Mouse (Mus musculus) kidney, adult 9 months (tissue): ENCODE measurements around the gene Rapsn.

Experiments
- DNase-seq: peaks from one replicate; pipeline ENCODE4 v3.0.0; 2022

Gene Rapsn

DNA sequence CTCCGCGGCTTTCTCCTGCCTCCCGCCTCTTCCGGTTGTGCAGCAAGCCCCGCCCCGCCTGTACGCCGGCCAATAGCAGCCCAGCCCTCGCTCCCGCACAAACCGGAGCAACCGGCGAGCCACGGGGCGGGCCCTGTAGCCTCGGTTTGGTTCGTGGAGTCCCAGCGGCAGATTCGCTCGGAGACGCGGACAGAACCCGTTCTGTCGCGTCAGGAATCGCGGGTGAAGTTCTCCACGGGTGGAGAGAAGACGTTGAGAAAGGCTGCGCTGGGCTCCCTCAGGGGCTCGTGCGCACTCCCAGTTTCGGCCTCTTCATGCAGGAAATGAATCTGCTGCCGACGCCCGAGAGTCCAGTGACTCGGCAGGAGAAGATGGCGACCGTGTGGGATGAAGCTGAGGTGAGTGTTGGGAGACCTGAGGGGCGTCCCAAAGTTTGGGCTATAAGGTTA is 18.5 kb downstream of the Rapsn start, which contains the start of gene Psmc3:
Gene Psmc3, plus strand, starts transcription at position 76 of the 449 bp plus-strand sequence.
- DNase-seq: peak; percentile 97

DNA sequence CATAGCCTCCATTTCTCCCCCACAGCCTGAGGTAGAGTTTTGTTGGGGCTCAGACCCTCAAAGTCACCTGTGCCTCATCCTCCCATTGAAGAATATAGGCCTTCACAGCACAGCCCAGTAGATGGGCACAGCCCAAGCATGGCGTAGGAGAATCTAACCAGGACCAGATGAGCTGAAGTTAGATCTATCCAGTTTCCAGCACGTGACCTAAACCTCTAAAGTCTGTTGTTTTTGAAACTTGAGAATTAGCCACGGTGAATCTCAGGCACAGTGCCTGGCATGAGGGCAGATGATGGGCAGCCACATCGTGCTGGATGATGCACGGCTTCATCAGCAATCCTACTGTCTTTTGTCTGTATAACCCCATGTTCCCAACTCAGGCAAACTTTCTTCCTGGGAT is 23.0 kb downstream of the Rapsn start:
- DNase-seq: no peak

DNA sequence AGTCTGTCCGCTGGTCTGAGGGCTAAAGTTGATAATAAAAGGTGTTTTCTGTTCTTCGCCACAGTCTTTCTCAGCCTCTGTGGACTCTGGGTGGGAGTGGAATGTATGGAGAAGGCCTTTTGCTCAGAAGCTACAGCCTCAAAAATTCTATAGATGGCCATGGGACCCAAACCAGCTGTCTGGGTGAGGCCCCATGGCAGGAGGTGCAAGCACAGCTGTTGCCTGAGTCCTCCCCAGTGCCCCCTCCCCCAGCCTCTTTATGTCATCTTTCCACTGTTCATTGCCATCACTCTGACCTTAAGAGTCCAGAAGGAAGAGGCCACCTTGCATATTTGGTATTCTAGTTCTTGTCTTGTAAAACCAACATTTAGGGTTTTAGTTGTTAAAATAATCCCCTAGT is 24.0 kb downstream of the Rapsn start:
- no peak for DNase-seq

DNA sequence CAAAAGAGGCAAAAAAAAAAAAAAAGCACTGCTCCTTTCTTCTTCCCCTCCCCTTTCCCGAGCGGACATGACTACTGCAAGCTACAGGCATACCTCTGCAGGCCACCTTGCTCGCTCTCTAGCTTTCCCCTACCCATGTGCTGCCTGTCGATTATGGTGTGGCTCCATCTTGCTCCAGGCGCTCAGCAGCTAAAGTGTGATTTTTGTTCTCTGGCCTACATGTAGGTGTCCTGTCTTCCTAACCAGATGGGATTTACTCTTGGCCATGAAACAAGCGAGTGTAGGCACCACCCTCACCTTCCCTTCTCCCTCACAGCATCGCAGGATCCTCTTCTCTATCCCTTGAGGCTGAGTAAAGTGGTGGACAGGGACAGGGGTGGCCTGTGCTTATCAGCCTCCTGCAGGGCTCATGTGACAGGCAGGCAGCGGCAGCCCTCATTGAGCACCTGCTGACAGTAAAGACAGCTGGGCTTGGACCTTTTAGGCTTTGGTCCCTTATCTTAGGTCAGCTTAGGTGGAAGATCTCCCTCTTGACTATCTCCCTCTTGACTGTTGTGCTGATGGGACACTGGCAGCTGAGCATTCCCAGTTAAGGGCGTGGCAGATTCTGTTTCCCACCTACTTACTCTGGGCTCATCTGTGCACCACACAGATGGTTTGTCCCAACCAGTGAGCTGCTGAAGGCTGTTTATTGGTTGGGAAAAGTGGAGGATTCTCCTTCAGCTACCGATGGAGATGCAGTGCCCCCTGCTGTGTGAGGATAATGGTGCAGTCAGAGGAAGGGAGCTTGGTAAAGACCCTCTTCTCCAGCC is 25.3 kb downstream of the Rapsn start:
- DNase-seq: no peak

DNA sequence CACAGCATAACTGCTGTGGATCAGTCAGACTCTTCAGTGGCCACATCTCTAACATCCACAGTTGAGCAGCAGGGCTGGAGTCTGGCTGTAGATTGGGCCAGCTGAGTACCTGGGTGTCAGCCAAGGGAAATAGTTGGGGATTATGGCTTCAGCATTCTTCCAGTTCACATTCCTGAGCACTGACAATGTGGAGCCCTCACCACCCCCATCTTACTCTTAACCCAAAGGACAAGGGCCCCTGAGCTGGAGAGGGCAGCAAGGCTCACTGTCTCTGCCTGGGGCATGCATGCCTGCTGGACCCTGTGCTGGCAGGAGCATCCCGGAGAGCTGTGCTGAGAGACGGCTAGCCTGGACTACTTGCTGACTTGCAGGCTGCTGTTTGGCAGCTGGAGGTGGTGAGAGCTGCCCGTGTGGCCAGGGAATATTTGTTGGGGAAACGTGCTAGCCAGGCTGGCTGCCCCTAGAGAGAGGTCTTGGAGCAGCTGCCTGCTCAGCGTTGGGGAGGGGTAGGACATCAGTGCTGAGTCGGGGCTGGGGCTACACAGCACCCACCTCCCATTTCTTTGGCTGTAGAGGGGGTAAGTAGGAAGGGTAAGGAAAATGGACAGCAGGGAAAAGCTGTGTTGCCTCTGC is 26.5 kb downstream of the Rapsn start:
- DNase-seq: peak; percentile 56

DNA sequence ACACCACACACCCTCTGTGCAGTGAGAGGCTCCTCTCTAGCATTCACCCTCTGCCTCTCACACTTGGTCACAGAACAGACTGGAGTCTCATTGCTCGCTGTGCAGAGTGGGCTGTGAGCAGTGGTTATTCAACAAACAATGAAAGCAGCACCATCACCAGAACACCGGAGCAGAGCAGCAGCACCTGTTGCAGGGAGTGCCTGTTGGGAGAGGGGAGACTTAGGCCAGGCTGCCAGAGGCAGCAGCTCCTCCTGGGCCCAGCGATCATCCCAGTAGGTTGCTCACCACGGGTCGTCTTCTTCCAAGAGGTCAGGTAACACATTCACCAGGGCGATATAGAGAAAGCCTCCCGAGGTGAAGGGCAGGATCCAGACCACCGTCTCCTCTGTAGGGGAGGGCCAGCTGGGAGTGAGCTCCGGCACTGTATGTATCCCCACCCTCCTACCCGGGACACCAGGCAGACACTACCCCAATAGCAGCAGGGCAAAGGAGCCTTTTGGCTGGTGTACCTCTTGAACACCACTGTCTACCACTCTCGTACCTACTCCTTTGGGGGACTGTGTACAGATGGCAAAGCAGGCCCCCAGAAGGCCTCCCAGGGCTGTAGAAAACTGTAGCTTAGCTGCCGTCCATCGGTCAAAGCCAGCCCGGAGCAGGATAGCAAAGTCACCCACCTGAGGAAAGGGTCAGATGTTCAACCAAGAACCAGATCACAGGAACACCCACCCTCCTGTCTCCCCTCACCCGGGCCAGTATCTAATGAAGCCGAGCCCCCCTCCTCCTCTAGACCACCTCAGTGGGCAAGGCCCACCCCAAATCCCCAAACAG is 27.6 kb downstream of the Rapsn start:
- no peak for DNase-seq

DNA sequence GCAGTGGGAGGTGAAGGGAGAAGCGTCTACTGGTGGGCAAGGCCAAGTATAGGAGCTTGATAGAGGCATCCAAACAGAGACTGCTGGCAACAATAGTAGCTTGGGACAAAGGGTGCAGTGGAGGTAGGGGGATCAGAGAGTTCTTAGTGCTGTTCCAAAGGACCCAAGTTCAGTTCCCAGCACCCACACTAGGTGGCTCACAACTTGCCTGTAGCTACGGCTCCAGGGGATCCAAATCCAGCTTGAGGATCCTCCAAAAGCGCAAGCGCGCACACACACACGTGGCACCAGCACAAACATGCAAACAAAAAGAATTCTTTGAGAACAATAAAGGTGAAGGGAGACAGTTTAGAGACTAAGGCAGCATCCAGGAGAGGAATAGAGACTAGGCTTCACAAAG is 28.8 kb downstream of the Rapsn start:
- no peak for DNase-seq

DNA sequence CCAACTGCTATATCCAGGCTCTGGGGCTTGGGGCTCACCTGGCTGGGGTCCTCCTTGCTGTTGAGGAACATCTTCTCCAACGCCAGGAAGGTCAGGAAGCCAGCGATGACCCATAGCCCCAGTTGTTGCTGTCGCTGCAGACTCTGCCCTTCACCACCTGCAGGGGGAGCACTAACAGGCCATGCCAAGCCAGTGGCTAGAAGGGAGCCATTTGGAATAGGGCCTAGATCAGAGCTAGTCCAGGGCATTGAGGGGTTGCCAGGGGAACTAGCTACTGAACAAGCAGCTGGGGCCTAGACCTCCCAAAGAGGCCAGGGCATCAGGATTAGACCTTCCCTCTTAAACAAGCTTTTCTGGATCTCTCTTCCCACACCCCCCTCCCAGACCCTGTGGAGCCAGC is 30.1 kb downstream of the Rapsn start:
- DNase-seq: peak; percentile 69

DNA sequence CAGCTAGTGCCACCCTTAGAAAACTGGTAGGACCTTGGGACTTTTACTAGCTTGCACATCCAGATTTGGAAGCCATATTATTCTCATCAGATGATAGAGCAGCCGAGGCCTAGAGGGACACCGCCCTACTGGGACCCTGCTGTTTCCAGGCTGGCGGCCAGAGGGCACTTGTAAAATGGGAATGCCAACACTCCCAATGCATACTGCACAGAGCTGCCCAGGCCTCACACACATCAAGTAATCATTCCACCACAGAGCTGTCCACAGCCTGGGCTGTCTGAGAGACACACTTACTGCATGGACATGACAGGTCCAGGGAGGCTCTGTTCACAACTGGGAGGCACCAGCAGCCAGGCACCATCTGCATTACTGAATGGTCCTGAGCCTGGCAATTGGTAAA is 31.0 kb downstream of the Rapsn start:
- DNase-seq: no peak

DNA sequence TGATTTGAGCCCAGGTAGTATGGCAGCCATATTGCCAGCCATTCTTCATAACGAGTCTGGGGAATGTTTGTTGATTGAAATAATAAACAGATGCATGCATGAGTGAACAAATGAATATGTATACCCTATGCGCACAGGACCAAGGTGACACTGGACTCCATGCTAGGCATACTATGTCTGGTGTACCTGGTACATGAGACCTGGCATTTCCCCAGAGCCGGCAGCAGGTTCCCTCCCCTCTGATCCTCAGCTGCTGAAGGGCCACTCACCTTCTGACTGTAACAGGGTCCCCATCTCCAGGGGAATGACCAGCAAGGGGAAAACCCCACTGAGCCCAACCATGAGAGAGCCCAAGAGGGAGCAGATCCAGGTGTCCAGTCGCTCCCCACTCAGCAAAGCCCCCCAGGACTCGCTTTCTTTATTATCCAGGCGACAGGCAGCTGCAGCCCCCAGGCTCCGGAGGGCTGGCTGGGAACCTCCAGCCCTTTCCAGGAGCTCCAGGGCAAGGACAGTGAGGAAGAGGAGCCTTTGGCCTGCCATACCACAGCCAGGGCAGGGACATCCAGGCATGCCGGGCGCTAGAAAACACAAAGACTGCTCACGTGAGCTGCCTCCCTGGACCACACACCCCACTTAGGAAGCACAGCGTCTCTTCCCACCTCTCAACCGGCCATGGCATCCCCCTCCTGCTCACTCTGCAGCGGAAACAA is 32.9 kb downstream of the Rapsn start:
- no peak for DNase-seq

DNA sequence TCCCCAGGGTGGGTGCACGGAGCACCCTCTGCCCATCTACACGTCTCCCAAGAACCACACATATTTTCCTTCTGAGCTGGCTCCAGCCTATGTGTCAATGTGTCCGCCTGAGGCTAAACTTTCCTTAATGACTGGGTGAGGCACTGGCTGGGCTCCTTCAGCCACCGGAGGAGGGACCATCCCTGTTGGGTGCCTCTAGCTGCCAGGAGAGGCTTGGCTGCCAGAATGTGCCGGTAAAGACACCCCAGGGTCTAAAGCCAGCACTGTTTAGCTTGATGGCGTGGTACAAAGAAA is 33.4 kb downstream of the Rapsn start:
- DNase-seq: no peak

DNA sequence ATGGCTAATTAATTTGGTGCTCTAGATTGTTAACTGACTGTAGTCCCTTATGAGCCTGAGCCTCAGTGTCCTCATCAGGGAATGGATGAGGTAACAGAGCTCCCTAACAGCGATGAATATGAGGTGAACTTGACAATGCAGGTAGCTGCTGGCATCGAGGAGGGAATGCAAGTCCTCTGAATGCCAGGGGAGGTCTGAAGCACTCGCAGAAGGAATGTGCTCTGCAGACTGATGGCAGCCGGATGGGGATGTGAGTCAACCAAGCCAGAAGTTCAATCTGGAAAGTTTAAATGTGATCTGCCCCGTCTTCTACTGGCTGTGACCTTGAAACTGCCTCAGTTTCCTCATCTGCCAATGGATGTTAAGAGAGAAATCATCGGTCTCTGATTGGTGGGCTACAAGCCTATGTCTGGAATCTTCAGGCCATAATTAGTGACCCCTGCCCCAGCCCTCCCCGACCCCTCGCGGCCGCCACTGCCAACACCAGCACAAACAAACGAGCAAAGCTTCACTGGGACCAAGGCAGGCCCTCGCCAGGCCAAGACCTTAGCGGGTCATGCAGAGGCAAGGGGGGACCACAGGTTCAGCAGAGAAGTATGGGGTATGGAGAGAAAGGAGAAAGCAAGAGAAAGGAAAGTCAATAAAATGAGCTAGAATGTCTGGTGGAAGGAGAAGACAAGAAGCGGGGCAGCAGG is 34.0 kb downstream of the Rapsn start:
- no peak for DNase-seq

DNA sequence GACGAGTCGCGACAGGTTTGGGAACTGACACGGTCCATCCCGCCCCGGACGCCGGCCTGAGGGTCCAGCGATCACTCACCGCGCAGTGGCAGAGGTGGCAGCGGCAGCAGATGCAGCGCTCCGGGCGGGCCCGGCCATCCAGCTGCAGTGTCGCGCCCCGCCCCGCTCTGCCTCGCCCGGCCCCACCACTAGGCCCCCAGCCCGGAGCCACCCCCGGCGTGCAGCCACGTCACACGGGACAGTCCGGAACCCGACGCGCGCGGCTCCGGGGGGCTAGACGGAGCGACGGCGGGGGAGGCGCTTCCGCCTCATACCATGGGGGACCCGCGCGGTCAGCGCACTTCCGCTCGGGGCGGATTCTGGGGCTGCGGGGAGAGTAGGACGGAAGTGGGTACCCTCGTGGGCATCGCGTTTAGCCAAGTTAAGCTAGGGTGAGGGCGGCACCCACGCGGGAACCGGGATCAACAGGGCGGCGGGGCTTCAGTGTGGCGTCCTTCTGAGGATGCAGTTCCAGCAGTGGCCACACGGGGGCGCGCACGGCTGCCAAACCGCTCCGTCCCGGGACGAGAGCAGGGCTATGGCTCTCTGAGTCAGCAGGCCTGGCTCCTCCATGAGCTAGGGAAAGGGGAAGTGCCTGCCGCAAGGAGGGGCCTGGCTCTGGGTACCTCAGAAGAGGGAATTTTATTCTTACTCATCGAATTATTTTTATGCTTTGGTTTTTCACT is 34.8 kb downstream of the Rapsn start, which contains the start of gene Slc39a13:
Gene Slc39a13, minus strand, starts transcription at position 342 of the 725 bp plus-strand sequence.
- peak; percentile 98 for DNase-seq

DNA sequence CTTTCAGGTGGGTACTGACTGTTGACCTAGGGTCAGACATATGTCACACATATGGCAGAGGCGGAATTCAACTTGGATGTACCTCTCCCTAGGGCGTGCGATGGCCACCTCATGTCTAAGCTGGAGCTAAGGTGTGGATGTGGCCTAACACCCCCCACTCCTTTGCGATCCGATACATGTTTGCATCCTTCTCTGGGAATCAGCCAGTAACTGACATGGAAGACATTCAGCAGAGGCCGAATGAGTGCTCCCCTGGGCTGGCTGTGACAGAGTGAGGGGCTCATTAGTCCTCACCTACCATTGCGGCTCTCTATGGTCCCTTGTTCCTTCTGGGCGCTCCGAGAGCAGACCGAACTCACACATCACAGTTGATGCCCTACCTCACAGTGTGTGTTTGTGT is 35.6 kb downstream of the Rapsn start:
- no peak for DNase-seq

DNA sequence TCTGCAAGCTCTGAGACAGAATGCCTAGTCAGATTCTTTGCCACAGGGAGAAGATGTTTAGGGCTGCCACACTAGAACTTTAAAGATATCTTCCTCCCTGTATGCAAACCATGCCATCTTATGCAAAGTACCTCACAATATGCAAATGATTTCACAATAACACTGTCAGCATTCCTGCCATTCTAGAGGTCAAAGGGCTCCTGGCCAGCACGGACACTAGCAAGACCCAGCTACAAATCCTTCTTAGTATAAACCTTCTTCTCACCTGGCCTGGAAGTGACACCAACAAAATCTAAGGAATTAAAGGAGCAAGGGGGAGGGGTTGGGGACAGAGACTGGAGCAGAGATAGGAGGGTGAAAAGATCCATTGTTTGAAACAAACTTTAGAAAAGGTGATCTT is 36.7 kb downstream of the Rapsn start:
- DNase-seq: peak; percentile 63

DNA sequence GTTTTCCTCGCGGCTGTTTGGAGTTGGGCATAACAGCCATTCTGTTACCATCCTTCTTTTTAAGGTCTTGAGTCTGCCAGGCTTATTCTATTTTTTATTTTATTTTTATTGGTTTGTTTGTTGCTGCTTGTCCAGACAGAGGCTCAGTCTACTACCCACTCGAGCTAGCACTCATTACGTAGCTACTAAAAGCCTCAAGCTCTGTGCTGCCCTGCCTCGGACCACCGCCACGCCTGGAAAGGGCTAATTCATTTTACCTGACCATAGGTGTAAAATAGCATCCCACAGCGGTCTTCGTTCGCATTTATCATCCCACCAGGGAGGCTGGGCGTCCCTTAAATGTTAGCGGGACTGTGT is 42.5 kb downstream of the Rapsn start:
- no peak for DNase-seq

DNA sequence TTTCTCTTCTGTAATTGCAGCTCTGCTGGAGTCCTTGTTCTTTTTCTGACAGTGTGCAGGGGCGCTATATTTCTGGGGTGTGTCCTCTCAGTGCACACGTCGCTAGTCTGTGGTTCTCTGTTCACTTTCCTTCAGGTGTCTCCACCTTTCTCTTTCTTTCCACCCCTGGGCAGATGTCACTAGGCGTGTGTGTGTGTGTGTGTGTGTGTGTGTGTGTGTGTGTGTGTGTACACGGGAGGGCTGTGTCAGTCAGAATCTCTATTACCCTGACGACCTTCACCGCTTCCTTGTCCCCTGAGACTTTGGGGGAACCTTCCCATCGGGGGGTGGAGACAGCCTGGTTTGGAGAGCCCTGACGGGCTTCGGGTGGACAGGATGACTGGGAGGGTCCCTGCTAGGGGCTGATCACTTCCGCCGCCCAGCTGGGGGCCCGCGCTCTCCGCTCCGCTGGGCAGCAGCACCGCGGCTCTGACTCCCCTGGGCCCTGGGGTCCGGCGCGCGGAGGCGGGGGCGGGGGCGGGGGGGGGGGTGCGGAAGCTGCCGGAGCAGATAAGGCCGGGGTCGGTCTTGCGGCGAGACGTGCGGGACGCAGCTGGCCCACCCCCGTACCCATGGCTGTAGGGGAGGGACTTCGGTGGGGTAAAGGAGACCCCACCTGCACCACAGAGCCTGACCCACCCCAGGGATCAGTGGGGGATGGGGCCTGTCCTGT is 43.0 kb downstream of the Rapsn start:
- DNase-seq: no peak

DNA sequence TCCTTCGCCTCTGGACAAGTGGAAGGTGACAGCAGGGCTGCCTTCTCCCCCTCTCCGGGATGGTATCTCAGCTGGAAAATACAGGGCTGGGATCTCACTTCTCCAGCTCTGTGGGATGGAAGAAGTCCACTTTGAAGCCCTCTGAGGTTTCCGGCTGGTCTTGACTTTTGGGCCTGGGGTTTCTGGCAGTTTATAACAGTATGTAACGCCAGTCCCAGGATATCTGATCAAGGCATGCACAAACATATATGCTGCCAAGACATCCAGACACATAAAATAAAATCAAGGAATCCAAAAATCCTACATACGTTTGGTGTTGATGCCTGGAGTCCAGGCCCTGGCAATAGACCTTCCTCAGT is 43.6 kb downstream of the Rapsn start:
- DNase-seq: no peak

DNA sequence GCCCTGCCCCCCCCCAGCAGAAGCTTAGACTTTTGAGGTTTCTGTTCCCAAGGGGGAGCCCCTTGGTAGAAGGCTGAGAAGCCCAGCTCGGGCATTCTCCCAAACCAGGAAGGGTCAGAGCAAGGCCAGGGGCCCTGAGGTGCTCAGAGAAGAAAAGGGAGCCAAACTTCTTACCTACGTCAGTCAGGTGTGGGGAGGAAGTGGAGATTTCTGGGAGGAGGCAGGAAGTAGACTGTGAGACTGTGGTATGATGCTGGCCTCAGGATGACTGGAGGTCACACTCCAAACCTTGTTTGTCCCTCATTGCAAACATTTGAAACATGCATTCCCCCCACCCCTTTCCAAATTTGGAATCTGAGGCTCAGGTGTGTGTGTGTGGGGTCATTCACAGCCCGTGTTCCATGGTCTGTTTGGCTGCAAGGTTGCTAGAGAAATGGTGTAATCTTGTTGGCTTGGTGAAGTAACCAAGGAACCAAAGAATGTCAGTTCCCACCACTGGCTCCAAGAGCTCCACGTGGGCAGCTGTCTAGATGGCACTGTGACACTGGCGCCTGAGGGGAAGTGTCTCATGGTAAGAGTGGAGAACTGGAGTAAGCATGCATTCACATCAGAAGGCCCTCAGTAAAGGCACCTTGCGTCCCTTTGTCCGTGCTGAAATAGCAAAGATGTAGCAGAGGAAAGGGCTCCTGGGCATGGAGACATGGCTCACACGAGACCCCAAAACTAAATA is 45.5 kb downstream of the Rapsn start:
- no peak for DNase-seq
